Mouse (Mus musculus): ENCODE data around the gene Hspe1.

DNA sequence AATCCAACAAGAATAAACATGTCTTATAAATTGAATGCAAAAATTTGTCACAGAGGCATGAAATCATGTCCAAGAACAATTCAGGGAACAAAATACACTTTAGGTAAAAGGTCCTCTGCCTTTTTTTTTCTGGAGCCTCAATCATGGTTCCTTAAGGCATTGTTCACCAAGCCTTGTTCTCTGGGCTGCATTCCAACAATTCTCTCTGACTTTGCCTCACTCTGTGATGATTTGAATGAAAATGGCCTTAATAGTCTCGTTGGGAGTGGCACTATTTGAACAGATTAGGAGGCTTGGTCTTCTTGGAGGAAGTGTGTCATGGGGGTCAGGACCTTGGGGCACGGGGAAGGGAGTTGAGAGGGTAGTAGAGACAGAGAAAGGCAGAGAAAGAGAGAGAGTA is 20.5 kb downstream of the Hspe1 start:
- TF ChIP-seq POLR2A (IDR thresholded peaks at IDR 0.05; ENCODE audit: borderline replicate concordance, extremely low read depth, low read depth, low read length) (no peak), CTCF (IDR thresholded peaks at IDR 0.05; ENCODE audit: insufficient read depth, low read length) (no peak)

Measured in lung, adult 2 months (tissue).